Mouse (Mus musculus) central nervous system, embryonic 11.5 days (tissue): ENCODE results near the gene S1pr5. TPM values are rescaled to one million over a fixed set of nuclear protein-coding genes. Genes with fewer than 3 reads are reported as not detected.

Experiments
- polyA plus RNA-seq: library from polyadenylated mRNA; depleted of rRNA; stranded (reverse); fragments of >200 nt; gene quantifications from 2 replicates; pipeline ENCODE4 v1.2.3, GENCODE M21; 2012; rRNA removed

The S1pr5 gene
- 0.13 and 0.47 TPM in 2 replicates for polyA plus RNA-seq

GRCm38 (mm10) chr9:21248326-21248725, at the start of gene S1pr5:
Gene S1pr5, minus strand, starts transcription at chr9:21248443.

GRCm38 (mm10) chr9:21291022-21291787, 43.0 kb upstream of the S1pr5 start, which contains the start of gene Cdkn2d:
Gene Cdkn2d, minus strand, starts transcription at chr9:21291407.

GRCm38 (mm10) chr9:21287571-21288402, 39.5 kb upstream of the S1pr5 start, which contains the start of gene Kri1:
Gene Kri1, minus strand, starts transcription at chr9:21287969.

GRCm38 (mm10) chr9:21265000-21265561, 16.8 kb upstream of the S1pr5 start, which contains the start of gene Atg4d:
Gene Atg4d, plus strand, starts transcription at chr9:21265293.

GRCm38 (mm10) chr9:21238733-21239464, 9.3 kb downstream of the S1pr5 start, which contains the start of gene Keap1:
Gene Keap1, minus strand, starts transcription at chr9:21239361.

Other genes with a start within 250 kb of the S1pr5 start
- 54.5 and 78.4 TPM in 2 replicates for gene Mrpl4, start 245.7 kb downstream of the S1pr5 start, polyA plus RNA-seq
- 3.5 and 4.1 TPM in 2 replicates for gene Icam1, start 232.5 kb downstream of the S1pr5 start, polyA plus RNA-seq
- gene Icam4, start 219.1 kb downstream of the S1pr5 start, polyA plus RNA-seq, result 4.4 and 5.4 TPM in 2 replicates
- 0.14 and 0.22 TPM in 2 replicates for gene Icam5, start 216.4 kb downstream of the S1pr5 start, polyA plus RNA-seq
- gene Zglp1, start 181.3 kb downstream of the S1pr5 start, polyA plus RNA-seq, result 1.4 and 1.8 TPM in 2 replicates
- 2.5 and 2.7 TPM in 2 replicates for gene Gm49373, start 175.3 kb downstream of the S1pr5 start, polyA plus RNA-seq
- 61.0 and 83.1 TPM in 2 replicates for gene Fdx1l, start 174.8 kb downstream of the S1pr5 start, polyA plus RNA-seq
- gene Gm38431, start 156.4 kb downstream of the S1pr5 start, polyA plus RNA-seq, result 4.6 and 6.0 TPM in 2 replicates
- gene Raver1, start 156.4 kb downstream of the S1pr5 start, polyA plus RNA-seq, result 67.6 and 85.0 TPM in 2 replicates
- 11.6 and 13.8 TPM in 2 replicates for gene Tyk2, start 117.2 kb downstream of the S1pr5 start, polyA plus RNA-seq
- 303 and 377 TPM in 2 replicates for gene Cdc37, start 98.5 kb downstream of the S1pr5 start, polyA plus RNA-seq
- gene Pde4a, start 82.7 kb downstream of the S1pr5 start, polyA plus RNA-seq, result 4.0 and 5.1 TPM in 2 replicates
- 23.3 and 33.5 TPM in 2 replicates for gene Keap1, start 9.1 kb downstream of the S1pr5 start, polyA plus RNA-seq
- gene Atg4d, start 16.9 kb upstream of the S1pr5 start, polyA plus RNA-seq, result 27.7 and 29.9 TPM in 2 replicates
- gene Kri1, start 39.5 kb upstream of the S1pr5 start, polyA plus RNA-seq, result 45.0 and 53.8 TPM in 2 replicates
- 41.8 and 73.1 TPM in 2 replicates for gene Cdkn2d, start 43.0 kb upstream of the S1pr5 start, polyA plus RNA-seq
- gene Ap1m2, start 63.9 kb upstream of the S1pr5 start, polyA plus RNA-seq, result 1.7 and 3.2 TPM in 2 replicates
- gene Slc44a2, start 72.3 kb upstream of the S1pr5 start, polyA plus RNA-seq, result 50.7 and 79.8 TPM in 2 replicates
- 196 and 241 TPM in 2 replicates for gene Ilf3, start 119.4 kb upstream of the S1pr5 start, polyA plus RNA-seq
- 74.3 and 76.9 TPM in 2 replicates for gene Qtrt1, start 163.4 kb upstream of the S1pr5 start, polyA plus RNA-seq
- 50.9 and 59.2 TPM in 2 replicates for gene Dnm2, start 176.5 kb upstream of the S1pr5 start, polyA plus RNA-seq